Mouse (Mus musculus) brain, embryonic 14.5 days (tissue): Measurements from ENCODE around the gene Shb. TPM values are rescaled to one million over a fixed set of nuclear protein-coding genes. Genes with fewer than 3 reads are reported as not detected.

Source experiments
- DNase-seq: peaks from one replicate; pipeline ENCODE4 v3.0.0-alpha.2; 2011; ENCODE audit warnings: low read depth
- CTCF ChIP-seq: fragments of 200-500 bp; IDR thresholded peaks from 2 replicates; pipeline ENCODE4 v1.5.1; 2012; ENCODE audit warnings: inconsistent platforms, mild to moderate bottlenecking, moderate library complexity, borderline replicate concordance; ENCODE audit not compliant: insufficient read depth, insufficient read length; ENCODE audit errors: extremely low read depth
- POLR2A ChIP-seq: fragments of 200-500 bp; IDR thresholded peaks from 2 replicates; pipeline ENCODE4 v1.6.1; 2012; ENCODE audit warnings: mild to moderate bottlenecking, inconsistent platforms, borderline replicate concordance; ENCODE audit not compliant: poor library complexity, insufficient read depth, insufficient read length, severe bottlenecking; ENCODE audit errors: extremely low read depth
- polyA plus RNA-seq: library from polyadenylated mRNA; depleted of rRNA; stranded (reverse); fragments of >200 nt; gene quantifications from 2 replicates; pipeline ENCODE4 v1.2.3, GENCODE M21; 2012

Shb gene
- polyA plus RNA-seq, 1 experiment, result 36.4 TPM

GRCm38 (mm10) chr4:45418229-45418950 is 113.9 kb downstream of the Shb start:
- peak; percentile 84 for DNase-seq
- TF ChIP-seq CTCF (peak; percentile 79), POLR2A (no peak)

- DNase-seq, result no peak
- TF ChIP-seq POLR2A (no peak), CTCF (no peak)
Measured at GRCm38 (mm10) chr4:45416314-45416713, 116.0 kb downstream of the Shb start.

GRCm38 (mm10) chr4:45413674-45414338 is 118.5 kb downstream of the Shb start:
- no peak for DNase-seq
- TF ChIP-seq CTCF, result no peak
- no peak for TF ChIP-seq POLR2A

- DNase-seq, result no peak
- no peak for TF ChIP-seq CTCF
- TF ChIP-seq POLR2A, result no peak
Measured at GRCm38 (mm10) chr4:45412433-45413192, 119.7 kb downstream of the Shb start.

- DNase-seq, result no peak
- TF ChIP-seq POLR2A (no peak), CTCF (no peak)
Measured at GRCm38 (mm10) chr4:45411181-45411790, 121.0 kb downstream of the Shb start.

GRCm38 (mm10) chr4:45409270-45409669 is 123.0 kb downstream of the Shb start:
- TF ChIP-seq CTCF (peak; percentile 19; the same call in 1 of the 2 replicates), POLR2A (no peak)
- peak; percentile 82 for DNase-seq

- DNase-seq, result peak; percentile 97
- peak; percentile 99 for TF ChIP-seq POLR2A
- no peak for TF ChIP-seq CTCF
Measured at GRCm38 (mm10) chr4:45408427-45409132, 123.7 kb downstream of the Shb start, which contains the start of gene Slc25a51. Gene Slc25a51, minus strand, starts transcription at chr4:45408766.

GRCm38 (mm10) chr4:45407703-45408334 is 124.5 kb downstream of the Shb start:
- TF ChIP-seq POLR2A, result no peak
- no peak for TF ChIP-seq CTCF
- no peak for DNase-seq

- no peak for DNase-seq
- TF ChIP-seq CTCF (no peak), POLR2A (no peak)
Measured at GRCm38 (mm10) chr4:45407001-45407702, 125.1 kb downstream of the Shb start.

GRCm38 (mm10) chr4:45406397-45406796 is 125.9 kb downstream of the Shb start:
- no peak for DNase-seq
- no peak for TF ChIP-seq POLR2A
- TF ChIP-seq CTCF, result no peak

GRCm38 (mm10) chr4:45405315-45405714 is 127.0 kb downstream of the Shb start:
- no peak for DNase-seq
- TF ChIP-seq CTCF, result no peak
- no peak for TF ChIP-seq POLR2A
